Mouse (Mus musculus) cerebellum, adult 2 months (tissue): ENCODE data around the gene Il20rb.

Source experiments
- CTCF ChIP-seq: fragments of 200-500 bp; IDR thresholded peaks from 2 replicates; pipeline ENCODE4 v1.5.1; 2011; ENCODE audit warnings: low read depth, mild to moderate bottlenecking, control low read depth, low read length, moderate library complexity, borderline replicate concordance; ENCODE audit not compliant: insufficient read depth
- POLR2A ChIP-seq: fragments of 200-500 bp; IDR thresholded peaks from 2 replicates; pipeline ENCODE4 v1.6.1; 2011; ENCODE audit warnings: low read length, control low read depth, borderline replicate concordance; ENCODE audit not compliant: insufficient read depth

GRCm38 (mm10) chr9:100465988-100466387 lies 20.6 kb downstream of the Il20rb start:
- TF ChIP-seq CTCF (no peak), POLR2A (peak; percentile 68; the same call in 1 of the 2 replicates)
